Comparison of ENCODE assay signal across 10 mouse cellular contexts in genomic region chr12:8451571-8452485, GRCm38 (mm10). TPM values are rescaled to one million over a fixed set of nuclear protein-coding genes. Genes with fewer than 3 reads are reported as not detected.
DNase-seq lines count a peak whose midpoint lies in the region; ATAC-seq and TF ChIP-seq lines count a peak whose summit lies in the region.
"Had no signal": no experiment of that assay in that cellular context is flagged by ENCODE, and none has a peak within 500 bp of the region (broad histone marks: within the 10 kb centered on the region; RNA-seq: fewer than 3 reads in every experiment).

No protein-coding gene starts in this region.

- H3K4me1 ChIP-seq in forebrain, embryonic 10.5 days: peaks cover 34% of the 10 kb centered on the region
- peaks cover 11% of the 10 kb centered on the region for H3K4me1 ChIP-seq in forebrain, embryonic 16.5 days (replicated peaks; ENCODE audit: control insufficient read depth, insufficient read depth, low read length)
- H3K4me1 ChIP-seq in midbrain, embryonic 10.5 days: peaks cover 34% of the 10 kb centered on the region
- H3K4me1 ChIP-seq in midbrain, embryonic 16.5 days (ENCODE audit: control insufficient read depth, insufficient read depth, low read length): no peaks in the 10 kb centered on the region
- H3K4me1 ChIP-seq in intestine, postnatal 0 days (replicated peaks; ENCODE audit: control insufficient read depth, insufficient read depth, low read length): 0 out of 2 replicates have a peak, but pooled peaks cover 5% of the 10 kb centered on the region
- peaks cover 4% of the 10 kb centered on the region; the same call in 1 of the 2 replicates for H3K4me1 ChIP-seq in stomach, postnatal 0 days (replicated peaks; ENCODE audit: control insufficient read depth, insufficient read depth)

- no peak for ATAC-seq in forebrain, embryonic 16.5 days
- ATAC-seq in midbrain, embryonic 16.5 days: no peak
- ATAC-seq in intestine, postnatal 0 days: peak; percentile 23; the same call in 1 of the 2 replicates
- ATAC-seq in stomach, postnatal 0 days (ENCODE audit: low FRiP score, low TSS enrichment): peak; percentile 87

- peak; percentile 36 for DNase-seq in forebrain, embryonic 10.5 days (ENCODE audit: extremely low spot score, low spot score)
- DNase-seq in midbrain, embryonic 10.5 days (ENCODE audit: low spot score): peak; percentile 28
- peak; percentile 60 for DNase-seq in stomach, postnatal 0 days (ENCODE audit: low spot score)
- DNase-seq in testis, postnatal 10 days (ENCODE audit: low spot score): no peak
- no peak for DNase-seq in gastrocnemius, postnatal 14 days
- DNase-seq: gastrocnemius, postnatal 36 days; liver, embryonic 13.5 days had no signal

- H3K9ac ChIP-seq in forebrain, embryonic 16.5 days (replicated peaks; ENCODE audit: low read depth, low read length): no peak overlapping the region
- no peak overlapping the region for H3K9ac ChIP-seq in midbrain, embryonic 16.5 days (ENCODE audit: low read depth, low read length)
- no peak overlapping the region for H3K9ac ChIP-seq in intestine, postnatal 0 days (ENCODE audit: low read depth, low read length)
- H3K9ac ChIP-seq in stomach, postnatal 0 days (ENCODE audit: low read length): no peak overlapping the region
- H3K9ac ChIP-seq: liver, embryonic 13.5 days had no signal

- H3K36me3 ChIP-seq in forebrain, embryonic 10.5 days (replicated peaks): no peaks in the 10 kb centered on the region
- no peaks in the 10 kb centered on the region for H3K36me3 ChIP-seq in forebrain, embryonic 16.5 days (ENCODE audit: control insufficient read depth, insufficient read depth)
- no peaks in the 10 kb centered on the region for H3K36me3 ChIP-seq in midbrain, embryonic 10.5 days
- H3K36me3 ChIP-seq in midbrain, embryonic 16.5 days (ENCODE audit: control insufficient read depth, insufficient read depth, low read length): no peaks in the 10 kb centered on the region
- H3K36me3 ChIP-seq in intestine, postnatal 0 days (ENCODE audit: control insufficient read depth, insufficient read depth): no peaks in the 10 kb centered on the region
- no peaks in the 10 kb centered on the region for H3K36me3 ChIP-seq in stomach, postnatal 0 days (ENCODE audit: control insufficient read depth, insufficient read depth, low read length)
- H3K36me3 ChIP-seq: liver, embryonic 13.5 days had no signal

- intact Hi-C loops in gastrocnemius, postnatal 14 days (cut with DNase I; ENCODE audit: low total_unique reads): no loop called here

- no peak for TF ChIP-seq CTCF in intestine, postnatal 0 days (IDR thresholded peaks at IDR 0.05; ENCODE audit: low read depth)
- no peak for TF ChIP-seq CTCF in stomach, postnatal 0 days (IDR thresholded peaks at IDR 0.05; ENCODE audit: low read depth)

- no peak overlapping the region for H3K4me3 ChIP-seq in forebrain, embryonic 10.5 days
- no peak overlapping the region for H3K4me3 ChIP-seq in forebrain, embryonic 16.5 days (replicated peaks; ENCODE audit: low read length)
- H3K4me3 ChIP-seq in midbrain, embryonic 10.5 days: no peak overlapping the region
- no peak overlapping the region for H3K4me3 ChIP-seq in midbrain, embryonic 16.5 days (ENCODE audit: low read depth, low read length)
- no peak overlapping the region for H3K4me3 ChIP-seq in intestine, postnatal 0 days (ENCODE audit: low read depth, low read length)
- H3K4me3 ChIP-seq in stomach, postnatal 0 days (ENCODE audit: low read depth, low read length): no peak overlapping the region
- H3K4me3 ChIP-seq: liver, embryonic 13.5 days had no signal

- no peaks in the 10 kb centered on the region for H3K9me3 ChIP-seq in forebrain, embryonic 10.5 days
- no peaks in the 10 kb centered on the region for H3K9me3 ChIP-seq in forebrain, embryonic 16.5 days (ENCODE audit: control insufficient read depth, low read length)
- no peaks in the 10 kb centered on the region for H3K9me3 ChIP-seq in midbrain, embryonic 10.5 days (replicated peaks)
- H3K9me3 ChIP-seq in midbrain, embryonic 16.5 days (replicated peaks; ENCODE audit: control insufficient read depth, low read length, poor library complexity, severe bottlenecking): no peaks in the 10 kb centered on the region
- H3K9me3 ChIP-seq in intestine, postnatal 0 days (ENCODE audit: control insufficient read depth): no peaks in the 10 kb centered on the region
- no peaks in the 10 kb centered on the region for H3K9me3 ChIP-seq in stomach, postnatal 0 days (ENCODE audit: control insufficient read depth, low read length)
- H3K9me3 ChIP-seq: liver, embryonic 13.5 days had no signal

- 25% methylated on average over 7 of the region's 7 CpGs for WGBS in forebrain, embryonic 10.5 days
- WGBS in forebrain, embryonic 16.5 days: 26% methylated on average over 7 of the region's 7 CpGs
- 39% methylated on average over 7 of the region's 7 CpGs for WGBS in midbrain, embryonic 10.5 days
- 29% methylated on average over 7 of the region's 7 CpGs for WGBS in midbrain, embryonic 16.5 days
- WGBS in intestine, postnatal 0 days: 63% methylated on average over 7 of the region's 7 CpGs
- 51% methylated on average over 7 of the region's 7 CpGs for WGBS in stomach, postnatal 0 days

- no peak overlapping the region for H3K4me2 ChIP-seq in forebrain, embryonic 16.5 days (ENCODE audit: low read length)
- H3K4me2 ChIP-seq in midbrain, embryonic 16.5 days (ENCODE audit: low read length): no peak overlapping the region
- H3K4me2 ChIP-seq in intestine, postnatal 0 days (replicated peaks; ENCODE audit: low read depth): no peak overlapping the region
- no peak overlapping the region for H3K4me2 ChIP-seq in stomach, postnatal 0 days (replicated peaks; ENCODE audit: low read depth)
- H3K4me2 ChIP-seq: liver, embryonic 13.5 days had no signal

- peak overlapping the region; percentile 71 for H3K27ac ChIP-seq in forebrain, embryonic 10.5 days
- no peak overlapping the region for H3K27ac ChIP-seq in forebrain, embryonic 16.5 days (ENCODE audit: low read length)
- peak overlapping the region; percentile 39 for H3K27ac ChIP-seq in midbrain, embryonic 10.5 days (replicated peaks)
- H3K27ac ChIP-seq in midbrain, embryonic 16.5 days (ENCODE audit: low read length): no peak overlapping the region
- no peak overlapping the region for H3K27ac ChIP-seq in intestine, postnatal 0 days (ENCODE audit: low read depth, low read length)
- H3K27ac ChIP-seq in stomach, postnatal 0 days (replicated peaks): peak overlapping the region; percentile 50; the same call in 1 of the 2 replicates
- H3K27ac ChIP-seq: liver, embryonic 13.5 days had no signal

- H3K27me3 ChIP-seq in forebrain, embryonic 10.5 days (ENCODE audit: poor library complexity, severe bottlenecking): peaks cover 19% of the 10 kb centered on the region
- H3K27me3 ChIP-seq in forebrain, embryonic 16.5 days (replicated peaks; ENCODE audit: control insufficient read depth, insufficient read depth, low read length): no peaks in the 10 kb centered on the region
- H3K27me3 ChIP-seq in midbrain, embryonic 10.5 days (ENCODE audit: low read depth, poor library complexity, severe bottlenecking): peaks cover 42% of the 10 kb centered on the region
- no peaks in the 10 kb centered on the region for H3K27me3 ChIP-seq in midbrain, embryonic 16.5 days (ENCODE audit: control insufficient read depth, insufficient read depth, low read depth, low read length)
- no peaks in the 10 kb centered on the region for H3K27me3 ChIP-seq in intestine, postnatal 0 days (replicated peaks; ENCODE audit: control insufficient read depth, insufficient read depth, low read length)
- no peaks in the 10 kb centered on the region for H3K27me3 ChIP-seq in stomach, postnatal 0 days (ENCODE audit: control insufficient read depth, insufficient read depth, low read length)
- H3K27me3 ChIP-seq: liver, embryonic 13.5 days had no signal

- TF ChIP-seq EP300 in stomach, postnatal 0 days (optimal IDR thresholded peaks at IDR 0.05): no peak

RNA-seq across cellular contexts. Expression of gene Rhob, which starts 48.0 kb away (rescaled TPM):
- 25.2 and 27.1 TPM in 2 replicates for polyA plus RNA-seq in forebrain, embryonic 10.5 days (2016; fragmentation: Nextera tagmentation; extraction: Ambion mirVana)
- 70.3 and 74.9 TPM in 2 replicates for polyA plus RNA-seq in forebrain, embryonic 16.5 days (2015; fragmentation: Nextera tagmentation; extraction: Ambion mirVana)
- polyA plus RNA-seq in midbrain, embryonic 10.5 days (2016; fragmentation: Nextera tagmentation; extraction: Ambion mirVana): 30.0 and 30.1 TPM in 2 replicates
- 75.7 and 80.0 TPM in 2 replicates for polyA plus RNA-seq in midbrain, embryonic 16.5 days (2015; fragmentation: Nextera tagmentation; extraction: Ambion mirVana)
- 28.8 and 29.7 TPM in 2 replicates for polyA plus RNA-seq in intestine, postnatal 0 days (2015; fragmentation: Nextera tagmentation; extraction: Ambion mirVana)
- polyA plus RNA-seq in stomach, postnatal 0 days (2015; fragmentation: Nextera tagmentation; extraction: Ambion mirVana): 32.9 and 39.5 TPM in 2 replicates
- 10 to 100 TPM; 59.5 to 96.2 TPM for total RNA-seq in gastrocnemius, postnatal 14 days (2021)

Comparison
In these comparisons a context has a peak if more than half of its experiments do, and no peak if none do; other contexts are left out.
1. H3K27ac ChIP-seq: peak in forebrain, embryonic 10.5 days (single experiment), midbrain, embryonic 10.5 days (single experiment) and stomach, postnatal 0 days (single experiment); none in forebrain, embryonic 16.5 days (single experiment), midbrain, embryonic 16.5 days (single experiment) and intestine, postnatal 0 days (single experiment).
2. DNase-seq: peak in forebrain, embryonic 10.5 days (single experiment), midbrain, embryonic 10.5 days (single experiment) and stomach, postnatal 0 days (single experiment); none in testis, postnatal 10 days (single experiment) and gastrocnemius, postnatal 14 days (single experiment).
3. ATAC-seq: peak in intestine, postnatal 0 days (single experiment) and stomach, postnatal 0 days (single experiment); none in forebrain, embryonic 16.5 days (single experiment) and midbrain, embryonic 16.5 days (single experiment).